Mouse (Mus musculus) liver, embryonic 16.5 days (tissue): ENCODE data around the gene Cntn3. TPM values are rescaled to one million over a fixed set of nuclear protein-coding genes. Genes with fewer than 3 reads are reported as not detected.

Experiments used
- ATAC-seq: fragments of 200-750 bp; cut with Nextera tagmentation; 2 replicates; pipeline ENCODE4 v1.8.0; 2017; ENCODE audit warnings: low read depth, mild to moderate bottlenecking, moderate number of reproducible peaks, moderate library complexity
- H3K27ac ChIP-seq: fragments of 300-500 bp; sonication (generic); 2 replicates; pipeline ENCODE4 v1.5.1; 2014; ENCODE audit warnings: mild to moderate bottlenecking, low read length
- H3K27me3 ChIP-seq: fragments of 300-500 bp; sonication (generic); 2 replicates; pipeline ENCODE4 v1.6.1; 2014; ENCODE audit warnings: low read depth, low read length, mixed read lengths; ENCODE audit not compliant: control insufficient read depth, insufficient read depth
- H3K36me3 ChIP-seq: fragments of 300-500 bp; sonication (generic); 2 replicates; pipeline ENCODE4 v1.6.1; 2014; ENCODE audit warnings: mild to moderate bottlenecking; ENCODE audit not compliant: control insufficient read depth, insufficient read depth
- H3K4me1 ChIP-seq: fragments of 300-500 bp; sonication (generic); 2 replicates; pipeline ENCODE4 v1.6.1; 2014; ENCODE audit warnings: low read depth, low read length, mixed read lengths; ENCODE audit not compliant: control insufficient read depth
- H3K4me2 ChIP-seq: fragments of 300-500 bp; sonication (generic); 2 replicates; pipeline ENCODE4 v1.6.1; 2014; ENCODE audit warnings: low read depth, low read length, mixed read lengths
- H3K4me3 ChIP-seq: fragments of 300-500 bp; sonication (generic); 2 replicates; pipeline ENCODE4 v1.5.1; 2014; ENCODE audit warnings: low read depth, mild to moderate bottlenecking, low read length
- H3K9ac ChIP-seq: fragments of 300-500 bp; sonication (generic); 2 replicates; pipeline ENCODE4 v1.6.1; 2014; ENCODE audit warnings: low read depth, low read length
- H3K9me3 ChIP-seq: fragments of 300-500 bp; sonication (generic); replicated peaks from 2 replicates; pipeline ENCODE4 v1.6.1; 2016; ENCODE audit warnings: low read length; ENCODE audit not compliant: control insufficient read depth
- WGBS: fragments of 180-500 bp; shearing (Covaris S2); extraction: QIAGEN DNeasy Blood & Tissue Kit; methylation state at CpG from one replicate; pipeline ENCODE4 v1.1.7; 2014; ENCODE audit not compliant: insufficient replicate concordance; 5-methylcytosine and 5-hydroxymethylcytosine counted together
- polyA plus RNA-seq: library from polyadenylated mRNA; unstranded; fragments of >200 nt; fragmentation: Nextera tagmentation; extraction: Ambion mirVana; gene quantifications from 2 replicates; pipeline ENCODE4 v1.2.1, GENCODE M21; 2015

Gene Cntn3
- polyA plus RNA-seq, 1 experiment from 2014 or later: 0.97 TPM

GRCm38 (mm10) chr6:102231015-102231414, 341.9 kb downstream of the Cntn3 start:
- Histone ChIP-seq H3K4me2 (no peak overlapping the region), H3K27me3 (no peaks in the 10 kb centered on the region), H3K4me3 (no peak overlapping the region), H3K4me1 (no peaks in the 10 kb centered on the region), H3K36me3 (no peaks in the 10 kb centered on the region), H3K9ac (no peak overlapping the region), H3K9me3 (no peaks in the 10 kb centered on the region), H3K27ac (no peak overlapping the region)
- ATAC-seq: no peak
- WGBS: 30% methylated on average over 1 of the region's 1 CpGs

GRCm38 (mm10) chr6:102186316-102186715, 386.6 kb downstream of the Cntn3 start:
- Histone ChIP-seq H3K4me3 (no peak overlapping the region), H3K9me3 (no peaks in the 10 kb centered on the region), H3K36me3 (no peaks in the 10 kb centered on the region), H3K9ac (no peak overlapping the region), H3K4me1 (no peaks in the 10 kb centered on the region), H3K27ac (no peak overlapping the region), H3K27me3 (no peaks in the 10 kb centered on the region), H3K4me2 (no peak overlapping the region)
- WGBS: 45% methylated on average over 1 of the region's 1 CpGs
- ATAC-seq: no peak

GRCm38 (mm10) chr6:102170913-102171312, 402.0 kb downstream of the Cntn3 start:
- WGBS: 30% methylated on average over 6 of the region's 6 CpGs
- Histone ChIP-seq H3K27ac (no peak overlapping the region), H3K27me3 (no peaks in the 10 kb centered on the region), H3K36me3 (no peaks in the 10 kb centered on the region), H3K9ac (no peak overlapping the region), H3K4me2 (no peak overlapping the region), H3K4me1 (no peaks in the 10 kb centered on the region), H3K4me3 (no peak overlapping the region), H3K9me3 (no peaks in the 10 kb centered on the region)
- ATAC-seq: no peak

- Histone ChIP-seq H3K27me3 (no peaks in the 10 kb centered on the region), H3K4me2 (no peak overlapping the region), H3K36me3 (no peaks in the 10 kb centered on the region), H3K9ac (no peak overlapping the region), H3K4me1 (no peaks in the 10 kb centered on the region), H3K27ac (no peak overlapping the region), H3K9me3 (no peaks in the 10 kb centered on the region), H3K4me3 (no peak overlapping the region)
- no peak for ATAC-seq
- WGBS: 69% methylated on average over 3 of the region's 3 CpGs
Measured at GRCm38 (mm10) chr6:102161186-102161585, 411.7 kb downstream of the Cntn3 start.

GRCm38 (mm10) chr6:102121676-102122075, 451.2 kb downstream of the Cntn3 start:
- Histone ChIP-seq H3K9me3 (no peaks in the 10 kb centered on the region), H3K27me3 (no peaks in the 10 kb centered on the region), H3K4me2 (no peak overlapping the region), H3K4me1 (no peaks in the 10 kb centered on the region), H3K36me3 (no peaks in the 10 kb centered on the region), H3K9ac (no peak overlapping the region), H3K4me3 (no peak overlapping the region), H3K27ac (no peak overlapping the region)
- ATAC-seq: no peak
- WGBS: 78% methylated on average over 4 of the region's 4 CpGs

GRCm38 (mm10) chr6:102120003-102120402, 452.9 kb downstream of the Cntn3 start:
- H3K9ac ChIP-seq: no peak overlapping the region
- no peak overlapping the region for H3K27ac ChIP-seq
- no peaks in the 10 kb centered on the region for H3K36me3 ChIP-seq
- 47% methylated on average over 2 of the region's 2 CpGs for WGBS
- H3K27me3 ChIP-seq: no peaks in the 10 kb centered on the region
- ATAC-seq: no peak
- H3K4me1 ChIP-seq: no peaks in the 10 kb centered on the region
- H3K9me3 ChIP-seq: no peaks in the 10 kb centered on the region
- no peak overlapping the region for H3K4me3 ChIP-seq
- H3K4me2 ChIP-seq: no peak overlapping the region

- WGBS: 60% methylated on average over 2 of the region's 2 CpGs
- no peak for ATAC-seq
Measured at GRCm38 (mm10) chr6:102113629-102114028, 459.3 kb downstream of the Cntn3 start.

More at GRCm38 (mm10) chr6:102113629-102114028, 459.3 kb downstream of the Cntn3 start:
- Histone ChIP-seq H3K9ac (no peak overlapping the region), H3K4me3 (no peak overlapping the region), H3K27ac (no peak overlapping the region), H3K27me3 (no peaks in the 10 kb centered on the region), H3K4me1 (no peaks in the 10 kb centered on the region), H3K36me3 (no peaks in the 10 kb centered on the region), H3K4me2 (no peak overlapping the region), H3K9me3 (no peaks in the 10 kb centered on the region; the same call in 1 of the 2 replicates)
